Mouse (Mus musculus): ENCODE data around the gene Chst5. TPM values are rescaled to one million over a fixed set of nuclear protein-coding genes. Genes with fewer than 3 reads are reported as not detected.
"Not testable (repeated sequence)": the region's sequence is repeated elsewhere in the genome, so short reads cannot be mapped to it uniquely, and the experiment has no call there.

The Chst5 gene
- polyA plus RNA-seq, 1 experiment from 2014 or later: 1.4 TPM

DNA sequence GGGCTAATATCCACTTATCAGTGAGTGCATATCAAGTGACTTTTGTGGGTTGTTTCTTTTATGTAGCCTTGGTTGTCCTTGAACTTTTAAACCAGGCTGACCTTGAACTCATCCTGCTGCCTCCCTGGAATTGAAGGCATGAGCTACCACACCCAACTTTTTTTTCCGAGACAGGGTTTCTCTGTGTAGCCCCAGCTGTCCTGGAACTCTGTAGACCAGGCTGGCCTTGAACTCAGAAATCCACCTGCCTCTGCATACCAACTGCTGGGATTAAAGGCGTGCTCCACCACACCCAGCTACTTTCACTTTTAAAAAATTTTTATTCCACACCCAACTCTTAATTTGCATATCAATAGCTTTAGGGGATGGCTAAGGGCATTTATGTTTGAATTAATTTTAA is 33.3 kb upstream of the Chst5 start:
- WGBS: 86% methylated on average over 2 of the region's 2 CpGs
- no peak overlapping the region for H3K27ac ChIP-seq (ENCODE audit: low read length)
- no peaks in the 10 kb centered on the region for H3K36me3 ChIP-seq (ENCODE audit: control insufficient read depth, insufficient read depth, low read length)
- peaks cover 12% of the 10 kb centered on the region; the same call in 1 of the 2 replicates for H3K4me1 ChIP-seq (ENCODE audit: control insufficient read depth, insufficient read depth, low read length)
- no peaks in the 10 kb centered on the region for H3K9me3 ChIP-seq (ENCODE audit: control insufficient read depth, low read length)
- ATAC-seq: no peak
- H3K4me3 ChIP-seq (ENCODE audit: low read length): no peak overlapping the region
- H3K27me3 ChIP-seq (replicated peaks; ENCODE audit: control insufficient read depth, insufficient read depth, low read length): no peaks in the 10 kb centered on the region
- no peak overlapping the region for H3K4me2 ChIP-seq (ENCODE audit: low read depth, low read length)
- no peak overlapping the region for H3K9ac ChIP-seq (ENCODE audit: low read depth, low read length)

DNA sequence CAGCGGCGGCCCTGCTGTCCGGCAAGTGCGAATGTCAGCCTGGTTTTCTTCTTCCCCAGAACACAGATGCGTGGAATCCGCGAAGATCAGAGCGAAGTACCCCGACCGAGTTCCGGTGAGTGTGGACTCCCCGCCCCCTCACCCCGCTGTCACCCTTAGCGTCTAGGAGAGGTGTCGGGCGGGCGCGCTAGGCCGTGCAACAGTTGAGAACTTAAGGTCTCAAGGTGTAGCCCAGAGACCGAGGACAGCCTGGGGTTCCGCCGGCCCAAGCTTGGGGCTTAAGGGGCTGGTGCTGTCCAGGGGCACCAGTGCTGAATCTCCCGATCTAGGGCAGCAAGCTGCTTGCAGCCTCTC is 30.8 kb upstream of the Chst5 start:
- Histone ChIP-seq H3K27ac (ENCODE audit: low read length) (peak overlapping the region; percentile 56; the same call in 1 of the 2 replicates), H3K4me1 (ENCODE audit: control insufficient read depth, insufficient read depth, low read length) (peaks cover 12% of the 10 kb centered on the region; the same call in 1 of the 2 replicates), H3K4me2 (ENCODE audit: low read depth, low read length) (peak overlapping the region; percentile 94), H3K36me3 (ENCODE audit: control insufficient read depth, insufficient read depth, low read length) (no peaks in the 10 kb centered on the region), H3K9ac (ENCODE audit: low read depth, low read length) (peak overlapping the region; percentile 87), H3K4me3 (ENCODE audit: low read length) (peak overlapping the region; percentile 93), H3K27me3 (replicated peaks; ENCODE audit: control insufficient read depth, insufficient read depth, low read length) (no peaks in the 10 kb centered on the region), H3K9me3 (ENCODE audit: control insufficient read depth, low read length) (no peaks in the 10 kb centered on the region)
- WGBS: under 1% methylated on average over 23 of the region's 23 CpGs
- 0 out of 2 replicates have a peak, but pooled peaks have one; percentile 14 for ATAC-seq

DNA sequence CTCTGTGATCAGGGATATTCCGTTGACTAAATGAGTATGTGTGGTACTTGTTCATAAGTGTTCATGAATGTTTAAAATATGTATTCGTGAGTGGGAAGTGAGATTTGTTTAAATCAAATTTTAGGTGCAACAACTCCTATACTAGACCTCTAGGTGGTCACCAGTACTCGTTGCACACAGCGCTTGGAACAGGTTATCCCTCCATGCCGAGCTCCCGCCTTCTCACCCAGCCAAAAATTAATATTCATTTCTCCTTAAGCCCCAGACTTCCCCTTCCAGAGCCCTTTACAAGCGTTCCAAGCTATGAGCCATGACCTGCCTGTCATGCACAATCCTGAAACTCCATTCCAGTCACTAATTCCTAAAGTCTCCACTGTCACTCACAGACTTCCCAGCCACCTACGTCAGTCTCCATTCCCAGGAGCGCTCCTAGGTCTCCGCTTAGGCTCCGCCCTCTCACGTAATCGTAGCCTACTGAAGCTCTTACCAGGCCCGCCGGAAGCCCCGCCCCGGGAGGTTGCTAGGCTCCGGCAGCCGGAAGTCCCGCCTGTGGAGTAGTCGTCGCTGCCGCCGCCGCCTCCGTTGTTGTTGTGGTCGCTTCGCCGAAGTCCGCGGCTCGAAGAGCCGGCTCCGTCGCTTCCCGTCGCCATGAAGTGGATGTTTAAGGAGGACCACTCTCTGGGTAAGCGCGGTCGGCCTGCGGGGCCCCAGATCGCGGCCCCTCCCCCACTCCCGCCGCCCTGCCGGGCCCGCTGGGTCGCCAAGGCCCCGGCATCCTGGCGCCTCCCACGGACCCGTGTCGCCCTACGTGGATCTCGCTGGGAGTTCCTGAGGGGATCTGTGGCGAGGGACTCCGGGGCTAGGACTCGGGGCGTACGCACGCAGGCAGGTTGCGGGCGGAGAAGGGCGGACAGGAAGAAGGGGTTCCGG is 30.2 kb upstream of the Chst5 start, which contains the start of gene Gabarapl2:
Gene Gabarapl2, plus strand, starts transcription at position 533 of the 930 bp plus-strand sequence.
- Histone ChIP-seq H3K9ac (ENCODE audit: low read depth, low read length) (peak within 1 kb of the TSS; percentile 87), H3K36me3 (ENCODE audit: control insufficient read depth, insufficient read depth, low read length) (no peaks in the 10 kb centered on the region), H3K27ac (ENCODE audit: low read length) (peak within 1 kb of the TSS; percentile 80), H3K9me3 (ENCODE audit: control insufficient read depth, low read length) (no peaks in the 10 kb centered on the region), H3K4me1 (ENCODE audit: control insufficient read depth, insufficient read depth, low read length) (peaks cover 12% of the 10 kb centered on the region; the same call in 1 of the 2 replicates), H3K4me2 (ENCODE audit: low read depth, low read length) (peak within 1 kb of the TSS; percentile 94), H3K4me3 (ENCODE audit: low read length) (peak within 1 kb of the TSS; percentile 93), H3K27me3 (replicated peaks; ENCODE audit: control insufficient read depth, insufficient read depth, low read length) (no peaks in the 10 kb centered on the region)
- peak; percentile 97 for ATAC-seq
- WGBS: under 1% methylated on average over 65 of the region's 65 CpGs

DNA sequence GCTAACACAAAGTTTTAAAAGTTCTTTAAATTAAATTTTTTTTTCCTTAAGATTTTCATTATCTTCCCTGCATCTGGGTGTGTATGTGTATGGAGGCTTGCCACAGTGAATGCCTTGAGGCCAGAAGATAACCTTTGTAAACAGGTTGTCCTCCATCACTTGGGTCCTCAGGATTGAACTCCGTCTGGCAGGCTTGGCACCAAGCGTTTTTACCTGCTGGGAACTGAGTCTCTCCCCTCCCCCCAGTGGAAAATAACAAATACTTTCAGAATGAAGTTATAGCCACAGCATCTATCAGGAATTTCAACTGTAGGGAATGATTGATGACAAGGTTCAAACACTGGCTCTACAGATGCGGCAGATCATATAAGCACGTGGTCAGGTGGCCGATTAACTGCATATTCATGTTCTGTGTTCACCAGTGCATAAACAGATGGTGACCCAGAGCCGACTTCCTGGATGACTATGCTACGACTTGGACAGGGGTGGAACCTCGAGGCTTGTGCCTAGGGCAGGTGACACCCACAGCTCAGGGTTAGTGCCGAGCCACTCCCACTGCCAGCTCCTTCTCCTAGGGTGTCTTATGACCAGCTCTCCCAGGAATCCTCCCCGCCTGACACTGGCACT is 29.4 kb upstream of the Chst5 start:
- peak overlapping the region; percentile 50; the same call in 1 of the 2 replicates for H3K9ac ChIP-seq (ENCODE audit: low read depth, low read length)
- WGBS: 3% methylated on average over 10 of the region's 10 CpGs
- no peaks in the 10 kb centered on the region for H3K9me3 ChIP-seq (ENCODE audit: control insufficient read depth, low read length)
- no peaks in the 10 kb centered on the region for H3K27me3 ChIP-seq (replicated peaks; ENCODE audit: control insufficient read depth, insufficient read depth, low read length)
- no peaks in the 10 kb centered on the region for H3K36me3 ChIP-seq (ENCODE audit: control insufficient read depth, insufficient read depth, low read length)
- peak overlapping the region; percentile 93 for H3K4me3 ChIP-seq (ENCODE audit: low read length)
- H3K4me2 ChIP-seq (ENCODE audit: low read depth, low read length): peak overlapping the region; percentile 77
- peak; percentile 94 for ATAC-seq
- H3K27ac ChIP-seq (ENCODE audit: low read length): peak overlapping the region; percentile 80
- H3K4me1 ChIP-seq (ENCODE audit: control insufficient read depth, insufficient read depth, low read length): peaks cover 12% of the 10 kb centered on the region; the same call in 1 of the 2 replicates

DNA sequence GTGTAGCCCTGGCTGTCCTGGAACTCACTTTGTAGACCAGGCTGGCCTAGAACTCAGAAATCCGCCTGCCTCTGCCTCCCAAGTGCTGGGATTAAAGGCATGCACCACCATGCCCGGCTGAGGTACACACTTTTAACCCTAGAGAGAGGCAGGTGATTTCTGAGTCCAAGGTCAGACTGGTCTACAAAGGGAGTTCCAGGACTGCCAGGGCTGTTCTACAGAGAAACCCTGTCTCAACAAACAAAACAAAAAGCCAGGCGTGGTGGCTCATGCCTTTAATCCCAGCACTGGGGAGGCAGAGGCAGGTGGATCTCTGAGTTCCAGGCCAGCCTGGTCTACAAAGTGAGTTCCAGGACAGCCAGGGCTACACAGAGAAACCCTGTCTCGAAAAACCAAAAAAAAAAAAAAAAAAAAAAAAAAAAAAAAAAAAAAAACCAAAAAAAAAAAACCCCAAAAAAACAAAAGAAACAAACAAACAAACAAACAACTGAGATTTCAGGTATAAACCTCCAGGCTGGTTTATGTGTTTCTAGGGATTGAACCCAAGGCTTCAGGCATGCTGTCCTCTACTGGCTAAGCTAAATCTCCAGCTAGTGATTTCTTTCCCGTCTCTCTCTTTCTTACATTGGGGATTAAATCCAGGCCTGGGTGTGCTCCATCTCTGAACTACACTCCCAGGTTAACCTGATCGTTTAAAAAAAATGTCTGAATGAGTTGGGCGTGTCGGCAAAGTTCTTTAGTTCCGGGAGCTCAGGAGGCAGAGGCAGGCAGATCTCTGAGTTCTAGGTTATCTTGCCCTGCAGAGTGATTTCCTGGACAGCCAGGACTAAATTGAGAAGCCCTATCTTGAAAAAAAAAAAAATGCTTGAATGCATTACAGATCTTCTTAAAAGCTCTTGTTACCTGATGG is 28.1 kb upstream of the Chst5 start:
- H3K4me2 ChIP-seq (ENCODE audit: low read depth, low read length); H3K36me3 ChIP-seq (ENCODE audit: control insufficient read depth, insufficient read depth, low read length); H3K27me3 ChIP-seq (replicated peaks; ENCODE audit: control insufficient read depth, insufficient read depth, low read length); H3K9me3 ChIP-seq (ENCODE audit: control insufficient read depth, low read length); ATAC-seq; H3K27ac ChIP-seq (ENCODE audit: low read length); H3K4me3 ChIP-seq (ENCODE audit: low read length); H3K9ac ChIP-seq (ENCODE audit: low read depth, low read length): not testable (repeated sequence)
- 88% methylated on average over 8 of the region's 9 CpGs for WGBS
- peaks cover 15% of the 10 kb centered on the region; the same call in 1 of the 2 replicates for H3K4me1 ChIP-seq (ENCODE audit: control insufficient read depth, insufficient read depth, low read length)

DNA sequence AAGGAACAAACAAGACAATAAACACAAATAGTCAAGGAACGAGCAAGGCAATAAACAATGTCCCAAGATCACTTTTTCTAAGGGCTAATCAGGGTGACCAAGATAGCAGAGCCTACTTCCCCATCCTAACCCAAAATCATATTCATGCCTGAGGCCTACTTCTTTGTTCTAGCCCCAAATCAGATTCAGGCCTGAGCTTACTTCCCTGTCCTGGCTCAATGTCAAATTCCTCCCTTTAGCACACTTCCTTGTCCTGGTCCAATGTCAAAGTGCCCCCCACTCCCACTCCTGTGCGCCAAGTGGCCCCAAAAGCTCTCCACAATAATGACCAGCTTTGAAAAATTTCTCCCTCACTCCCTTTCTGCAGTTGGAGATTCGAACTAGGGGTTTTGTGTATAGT is 26.9 kb upstream of the Chst5 start:
- WGBS: 74% methylated on average over 3 of the region's 3 CpGs
- Histone ChIP-seq H3K27me3 (replicated peaks; ENCODE audit: control insufficient read depth, insufficient read depth, low read length) (no peaks in the 10 kb centered on the region), H3K4me2 (ENCODE audit: low read depth, low read length) (no peak overlapping the region), H3K4me1 (ENCODE audit: control insufficient read depth, insufficient read depth, low read length) (peaks cover 21% of the 10 kb centered on the region), H3K27ac (ENCODE audit: low read length) (no peak overlapping the region), H3K9me3 (ENCODE audit: control insufficient read depth, low read length) (no peaks in the 10 kb centered on the region), H3K4me3 (ENCODE audit: low read length) (no peak overlapping the region), H3K36me3 (ENCODE audit: control insufficient read depth, insufficient read depth, low read length) (no peaks in the 10 kb centered on the region), H3K9ac (ENCODE audit: low read depth, low read length) (no peak overlapping the region)
- ATAC-seq: no peak

DNA sequence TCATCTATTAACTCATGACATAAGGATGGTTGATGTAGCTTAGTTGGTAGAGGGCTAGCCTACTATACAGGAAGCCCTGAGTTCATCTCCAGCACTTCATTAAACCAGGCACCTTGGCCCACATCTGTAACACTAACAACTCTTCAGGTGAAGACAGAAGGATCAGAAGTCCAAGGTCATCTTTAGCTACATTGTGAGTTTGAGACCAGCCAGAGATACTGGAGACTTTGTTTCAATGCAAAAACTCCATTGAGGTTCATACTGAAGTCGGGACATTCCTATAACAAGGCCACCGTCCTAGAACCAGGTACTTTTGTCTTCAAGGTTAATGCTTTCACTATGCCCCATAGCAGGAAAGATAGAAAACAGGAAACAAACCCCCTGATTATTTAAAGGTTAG is 24.0 kb upstream of the Chst5 start:
- ATAC-seq: no peak
- no peaks in the 10 kb centered on the region for H3K36me3 ChIP-seq (ENCODE audit: control insufficient read depth, insufficient read depth, low read length)
- no peak overlapping the region for H3K9ac ChIP-seq (ENCODE audit: low read depth, low read length)
- H3K4me1 ChIP-seq (ENCODE audit: control insufficient read depth, insufficient read depth, low read length): peaks cover 9% of the 10 kb centered on the region
- no peak overlapping the region for H3K4me2 ChIP-seq (ENCODE audit: low read depth, low read length)
- H3K9me3 ChIP-seq (ENCODE audit: control insufficient read depth, low read length): no peaks in the 10 kb centered on the region
- H3K27me3 ChIP-seq (replicated peaks; ENCODE audit: control insufficient read depth, insufficient read depth, low read length): no peaks in the 10 kb centered on the region
- WGBS: 86% methylated on average over 2 of the region's 2 CpGs
- no peak overlapping the region for H3K27ac ChIP-seq (ENCODE audit: low read length)
- no peak overlapping the region for H3K4me3 ChIP-seq (ENCODE audit: low read length)

DNA sequence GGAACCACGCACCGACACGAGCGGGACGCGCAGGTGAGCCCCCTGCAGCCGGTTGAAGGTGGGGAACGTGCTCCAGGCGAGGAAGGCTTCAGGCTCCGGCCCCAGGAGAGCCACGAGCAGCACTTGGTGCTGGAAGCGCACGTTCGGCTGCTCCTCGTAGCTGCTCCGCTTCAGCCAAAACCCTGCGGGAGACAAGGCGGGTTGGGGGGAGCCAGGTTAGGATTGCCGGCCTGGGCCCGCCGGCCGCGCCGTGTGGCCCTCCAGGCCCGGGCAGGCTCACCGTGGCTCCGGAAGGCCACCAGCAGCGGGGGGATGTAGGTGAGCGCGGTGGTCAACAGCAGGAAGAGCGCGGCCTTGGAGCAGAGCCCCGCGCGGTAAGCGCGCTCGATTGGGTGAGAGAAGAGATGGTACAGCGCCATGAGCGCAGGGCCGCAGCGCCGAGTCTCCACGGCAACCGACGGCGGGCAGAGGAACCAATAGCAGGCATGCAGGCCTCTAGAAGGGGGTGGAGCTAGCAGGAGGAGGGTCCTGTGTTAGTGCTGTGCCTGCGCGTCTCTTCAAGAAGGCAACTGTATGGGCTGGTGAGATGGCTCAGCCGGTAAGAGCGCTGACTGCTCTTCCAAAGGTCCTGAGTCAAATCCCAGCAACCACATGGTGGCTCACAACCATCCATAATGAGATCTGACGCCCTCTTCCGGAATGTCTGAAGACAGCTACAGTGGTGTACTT is 23.3 kb upstream of the Chst5 start, which contains the start of gene Tmem231:
Gene Tmem231, minus strand, starts transcription at position 534 of the 729 bp plus-strand sequence.
- Histone ChIP-seq H3K4me1 (ENCODE audit: control insufficient read depth, insufficient read depth, low read length) (peaks cover 9% of the 10 kb centered on the region), H3K4me2 (ENCODE audit: low read depth, low read length) (peak within 1 kb of the TSS; percentile 88), H3K9me3 (ENCODE audit: control insufficient read depth, low read length) (no peaks in the 10 kb centered on the region), H3K27me3 (replicated peaks; ENCODE audit: control insufficient read depth, insufficient read depth, low read length) (no peaks in the 10 kb centered on the region), H3K36me3 (ENCODE audit: control insufficient read depth, insufficient read depth, low read length) (no peaks in the 10 kb centered on the region), H3K4me3 (ENCODE audit: low read length) (peak within 1 kb of the TSS; percentile 76), H3K9ac (ENCODE audit: low read depth, low read length) (peak within 1 kb of the TSS; percentile 75), H3K27ac (ENCODE audit: low read length) (peak within 1 kb of the TSS; percentile 61)
- 1% methylated on average over 53 of the region's 53 CpGs for WGBS
- peak; percentile 100 for ATAC-seq

All from intestine, embryonic 16.5 days (tissue).